Mouse (Mus musculus): ENCODE measurements at regions not wholly inside any gene's neighbourhood (a gene's known extent, or its start where the extent isn't known, plus 50 kb on each side); places are given as distances from the start of the nearest gene placed in this dataset.

DNA sequence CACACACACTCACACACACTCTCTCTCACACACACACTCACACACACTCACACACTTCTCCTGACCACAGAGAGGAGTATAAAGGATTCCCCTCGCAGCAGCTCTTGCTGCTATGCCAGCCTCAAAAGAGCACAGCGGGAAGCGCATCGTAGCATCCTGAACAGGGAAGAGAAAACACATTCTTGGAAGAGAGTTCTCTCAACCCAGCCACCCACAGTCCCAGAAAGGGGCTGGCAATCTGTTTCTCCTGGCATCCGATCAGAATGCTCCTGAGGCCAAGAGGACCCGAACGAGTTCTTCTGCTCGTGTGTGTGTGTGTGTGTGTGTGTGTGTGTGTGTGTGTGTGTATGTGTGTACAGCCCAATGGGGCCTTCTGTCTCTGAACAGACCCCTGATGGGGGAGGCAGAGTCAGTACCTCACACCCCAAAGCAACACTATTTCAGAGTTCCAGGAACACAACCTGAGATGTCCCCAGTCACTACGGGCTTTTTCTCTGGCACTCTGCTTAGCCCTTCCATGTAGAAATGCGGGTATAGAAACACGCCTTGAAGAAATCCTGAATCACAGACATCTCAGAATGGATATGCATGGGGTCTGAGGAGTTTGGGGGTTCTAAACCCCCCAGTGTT is 122.8 kb downstream of the Rplp1 start:
- 85% methylated on average over 11 of the region's 11 CpGs for WGBS
- no peak overlapping the region for H3K27ac ChIP-seq (replicated peaks; ENCODE audit: low read depth, low read length)
- ATAC-seq (ENCODE audit: insufficient number of reproducible peaks, low FRiP score, low TSS enrichment, low read depth): no peak

DNA sequence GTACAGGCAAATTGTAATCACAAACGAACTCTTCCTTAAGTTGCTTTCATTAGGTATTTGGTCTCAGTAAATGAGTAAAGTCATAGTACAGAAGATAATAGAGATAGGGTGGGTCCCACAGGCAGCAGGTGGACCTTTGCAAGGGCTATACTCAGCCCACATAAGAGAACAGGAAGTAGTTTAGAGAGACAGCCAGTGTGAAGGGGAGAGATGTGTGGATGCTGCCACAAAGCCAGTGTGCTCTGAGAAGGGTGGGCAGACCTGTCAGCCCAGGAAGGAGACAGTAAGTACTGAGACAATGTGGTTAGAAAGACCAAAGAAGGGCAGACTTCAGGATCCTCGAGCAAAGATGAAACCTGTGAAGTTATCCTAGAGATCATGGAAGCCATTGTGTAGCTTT is 123.5 kb downstream of the Rplp1 start:
- H3K4me2 ChIP-seq (ENCODE audit: low read depth, severe bottlenecking): no peak overlapping the region
- DNase-seq (ENCODE audit: low spot score) (no peak), ATAC-seq (ENCODE audit: insufficient number of reproducible peaks, low FRiP score, low TSS enrichment, low read depth) (no peak)
- no peak overlapping the region for H3K4me3 ChIP-seq (ENCODE audit: low read depth, low read length)
- peaks cover 3% of the 10 kb centered on the region; the same call in 1 of the 2 replicates for H3K9me3 ChIP-seq (ENCODE audit: control insufficient read depth, low read length)
- 86% methylated on average over 2 of the region's 2 CpGs for WGBS
- no peak overlapping the region for H3K27ac ChIP-seq (replicated peaks; ENCODE audit: low read depth, low read length)
- H3K4me1 ChIP-seq (ENCODE audit: control insufficient read depth, insufficient read depth, low read length): 0 out of 2 replicates have a peak, but pooled peaks cover 7% of the 10 kb centered on the region
- H3K9ac ChIP-seq (ENCODE audit: low read length): no peak overlapping the region
- H3K27me3 ChIP-seq (ENCODE audit: control insufficient read depth, insufficient read depth, low read length): no peaks in the 10 kb centered on the region
- no peaks in the 10 kb centered on the region for H3K36me3 ChIP-seq (ENCODE audit: control insufficient read depth, insufficient read depth, low read length)

More for the DNA sequence above, 122.8 kb downstream of the Rplp1 start:
- H3K9me3 ChIP-seq (ENCODE audit: control insufficient read depth, low read length): peaks cover 3% of the 10 kb centered on the region; the same call in 1 of the 2 replicates
- no peak overlapping the region for H3K4me3 ChIP-seq (ENCODE audit: low read depth, low read length)
- no peaks in the 10 kb centered on the region for H3K27me3 ChIP-seq (ENCODE audit: control insufficient read depth, insufficient read depth, low read length)
- no peak for DNase-seq (ENCODE audit: low spot score)
- H3K9ac ChIP-seq (ENCODE audit: low read length): no peak overlapping the region
- H3K4me1 ChIP-seq (ENCODE audit: control insufficient read depth, insufficient read depth, low read length): 0 out of 2 replicates have a peak, but pooled peaks cover 7% of the 10 kb centered on the region
- no peaks in the 10 kb centered on the region for H3K36me3 ChIP-seq (ENCODE audit: control insufficient read depth, insufficient read depth, low read length)
- no peak overlapping the region for H3K4me2 ChIP-seq (ENCODE audit: low read depth, severe bottlenecking)

GRCm38 (mm10) chr9:61789066-61789897 is 125.1 kb downstream of the Rplp1 start:
- H3K4me3 ChIP-seq (ENCODE audit: low read depth, low read length): no peak overlapping the region
- 57% methylated on average over 8 of the region's 8 CpGs for WGBS

DNA sequence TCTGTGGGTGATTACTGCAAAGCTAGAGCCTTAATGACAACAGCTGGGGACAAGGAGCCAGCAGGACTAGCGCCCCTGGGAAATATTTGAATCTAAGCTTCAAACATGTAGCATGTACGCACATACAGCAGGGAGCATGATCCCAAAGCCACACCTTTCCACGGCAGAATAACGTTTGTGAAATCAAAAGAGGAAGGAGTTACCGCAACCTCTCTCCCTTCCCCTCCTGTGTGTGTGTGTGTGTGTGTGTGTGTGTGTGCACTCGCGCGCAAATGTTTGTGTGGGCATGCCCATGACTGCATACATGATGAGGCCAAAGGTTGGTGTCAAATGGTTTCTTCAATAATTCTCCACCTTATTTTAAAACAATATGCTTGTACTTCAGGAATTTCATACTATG is 132.9 kb downstream of the Rplp1 start:
- H3K9me3 ChIP-seq (ENCODE audit: control insufficient read depth, low read length): no peaks in the 10 kb centered on the region
- no peaks in the 10 kb centered on the region for H3K27me3 ChIP-seq (ENCODE audit: control insufficient read depth, insufficient read depth, low read length)
- H3K4me3 ChIP-seq (ENCODE audit: low read depth, low read length): no peak overlapping the region
- no peaks in the 10 kb centered on the region for H3K36me3 ChIP-seq (ENCODE audit: control insufficient read depth, insufficient read depth, low read length)
- H3K27ac ChIP-seq (replicated peaks; ENCODE audit: low read depth, low read length): no peak overlapping the region
- H3K4me1 ChIP-seq (ENCODE audit: control insufficient read depth, insufficient read depth, low read length): no peaks in the 10 kb centered on the region
- no peak overlapping the region for H3K9ac ChIP-seq (ENCODE audit: low read length)
- WGBS: 88% methylated on average over 8 of the region's 8 CpGs
- ATAC-seq (ENCODE audit: insufficient number of reproducible peaks, low FRiP score, low TSS enrichment, low read depth): no peak
- no peak for DNase-seq (ENCODE audit: low spot score)
- H3K4me2 ChIP-seq (ENCODE audit: low read depth, severe bottlenecking): no peak overlapping the region

More at GRCm38 (mm10) chr9:61789066-61789897, 125.1 kb downstream of the Rplp1 start:
- no peak overlapping the region for H3K9ac ChIP-seq (ENCODE audit: low read length)
- no peak for ATAC-seq (ENCODE audit: insufficient number of reproducible peaks, low FRiP score, low TSS enrichment, low read depth)
- no peaks in the 10 kb centered on the region for H3K27me3 ChIP-seq (ENCODE audit: control insufficient read depth, insufficient read depth, low read length)
- no peak for DNase-seq (ENCODE audit: low spot score)
- H3K27ac ChIP-seq (replicated peaks; ENCODE audit: low read depth, low read length): no peak overlapping the region
- peaks cover 3% of the 10 kb centered on the region; the same call in 1 of the 2 replicates for H3K9me3 ChIP-seq (ENCODE audit: control insufficient read depth, low read length)
- H3K4me1 ChIP-seq (ENCODE audit: control insufficient read depth, insufficient read depth, low read length): 0 out of 2 replicates have a peak, but pooled peaks cover 7% of the 10 kb centered on the region
- no peaks in the 10 kb centered on the region for H3K36me3 ChIP-seq (ENCODE audit: control insufficient read depth, insufficient read depth, low read length)
- no peak overlapping the region for H3K4me2 ChIP-seq (ENCODE audit: low read depth, severe bottlenecking)

- 80% methylated on average over 9 of the region's 9 CpGs for WGBS
- ATAC-seq (ENCODE audit: insufficient number of reproducible peaks, low FRiP score, low TSS enrichment, low read depth) (no peak), DNase-seq (ENCODE audit: low spot score) (no peak)
- Histone ChIP-seq H3K4me2 (ENCODE audit: low read depth, severe bottlenecking) (no peak overlapping the region), H3K9ac (ENCODE audit: low read length) (no peak overlapping the region), H3K27me3 (ENCODE audit: control insufficient read depth, insufficient read depth, low read length) (no peaks in the 10 kb centered on the region), H3K27ac (replicated peaks; ENCODE audit: low read depth, low read length) (no peak overlapping the region), H3K4me1 (ENCODE audit: control insufficient read depth, insufficient read depth, low read length) (no peaks in the 10 kb centered on the region), H3K9me3 (ENCODE audit: control insufficient read depth, low read length) (no peaks in the 10 kb centered on the region), H3K4me3 (ENCODE audit: low read depth, low read length) (no peak overlapping the region), H3K36me3 (ENCODE audit: control insufficient read depth, insufficient read depth, low read length) (no peaks in the 10 kb centered on the region)
Measured at GRCm38 (mm10) chr9:61780186-61780939, 134.0 kb downstream of the Rplp1 start.

DNA sequence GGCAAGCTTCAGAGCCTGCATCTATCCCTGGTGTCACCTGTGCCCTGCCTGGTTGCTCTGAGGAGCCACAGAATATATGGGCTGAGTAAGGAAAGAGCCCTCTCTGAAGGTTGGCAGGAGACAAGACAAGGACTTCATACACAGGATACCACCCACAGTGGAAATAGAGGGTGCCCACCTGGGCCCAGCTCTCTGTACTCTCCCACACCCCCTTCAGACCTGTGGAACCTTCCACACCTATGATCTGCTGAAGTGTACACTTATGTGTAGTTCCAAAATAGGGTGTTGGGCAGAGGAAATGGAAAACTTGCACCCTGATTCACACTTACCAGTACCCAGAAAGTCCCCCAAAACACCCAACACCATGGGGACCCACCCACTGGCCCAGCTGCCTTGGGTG is 135.2 kb downstream of the Rplp1 start:
- H3K4me3 ChIP-seq (ENCODE audit: low read depth, low read length): no peak overlapping the region
- H3K36me3 ChIP-seq (ENCODE audit: control insufficient read depth, insufficient read depth, low read length): no peaks in the 10 kb centered on the region
- H3K4me1 ChIP-seq (ENCODE audit: control insufficient read depth, insufficient read depth, low read length): no peaks in the 10 kb centered on the region
- no peaks in the 10 kb centered on the region for H3K9me3 ChIP-seq (ENCODE audit: control insufficient read depth, low read length)
- no peak for DNase-seq (ENCODE audit: low spot score)
- ATAC-seq (ENCODE audit: insufficient number of reproducible peaks, low FRiP score, low TSS enrichment, low read depth): no peak
- no peak overlapping the region for H3K27ac ChIP-seq (replicated peaks; ENCODE audit: low read depth, low read length)
- no peak overlapping the region for H3K9ac ChIP-seq (ENCODE audit: low read length)
- H3K27me3 ChIP-seq (ENCODE audit: control insufficient read depth, insufficient read depth, low read length): no peaks in the 10 kb centered on the region
- H3K4me2 ChIP-seq (ENCODE audit: low read depth, severe bottlenecking): no peak overlapping the region

GRCm38 (mm10) chr9:61776446-61776845 is 137.9 kb downstream of the Rplp1 start:
- Histone ChIP-seq H3K9me3 (ENCODE audit: control insufficient read depth, low read length) (no peaks in the 10 kb centered on the region), H3K9ac (ENCODE audit: low read length) (no peak overlapping the region), H3K27me3 (ENCODE audit: control insufficient read depth, insufficient read depth, low read length) (no peaks in the 10 kb centered on the region), H3K27ac (replicated peaks; ENCODE audit: low read depth, low read length) (no peak overlapping the region), H3K4me3 (ENCODE audit: low read depth, low read length) (no peak overlapping the region), H3K4me1 (ENCODE audit: control insufficient read depth, insufficient read depth, low read length) (no peaks in the 10 kb centered on the region), H3K36me3 (ENCODE audit: control insufficient read depth, insufficient read depth, low read length) (no peaks in the 10 kb centered on the region), H3K4me2 (ENCODE audit: low read depth, severe bottlenecking) (no peak overlapping the region)
- WGBS: 85% methylated on average over 2 of the region's 2 CpGs
- ATAC-seq (ENCODE audit: insufficient number of reproducible peaks, low FRiP score, low TSS enrichment, low read depth) (no peak), DNase-seq (ENCODE audit: low spot score) (no peak)

GRCm38 (mm10) chr9:61770207-61770955 is 144.0 kb downstream of the Rplp1 start:
- WGBS: 54% methylated on average over 17 of the region's 17 CpGs
- H3K9ac ChIP-seq (ENCODE audit: low read length): no peak overlapping the region
- no peaks in the 10 kb centered on the region for H3K9me3 ChIP-seq (ENCODE audit: control insufficient read depth, low read length)
- H3K27ac ChIP-seq (replicated peaks; ENCODE audit: low read depth, low read length): no peak overlapping the region
- no peaks in the 10 kb centered on the region for H3K36me3 ChIP-seq (ENCODE audit: control insufficient read depth, insufficient read depth, low read length)
- H3K27me3 ChIP-seq (ENCODE audit: control insufficient read depth, insufficient read depth, low read length): no peaks in the 10 kb centered on the region
- ATAC-seq (ENCODE audit: insufficient number of reproducible peaks, low FRiP score, low TSS enrichment, low read depth) (no peak), DNase-seq (ENCODE audit: low spot score) (no peak)
- H3K4me3 ChIP-seq (ENCODE audit: low read depth, low read length): no peak overlapping the region
- H3K4me2 ChIP-seq (ENCODE audit: low read depth, severe bottlenecking): no peak overlapping the region
- no peaks in the 10 kb centered on the region for H3K4me1 ChIP-seq (ENCODE audit: control insufficient read depth, insufficient read depth, low read length)
